Comparison of ENCODE assay signal across 11 mouse cellular contexts in genomic region chr2:131139886-131140532, GRCm38 (mm10). TPM values are rescaled to one million over a fixed set of nuclear protein-coding genes. Genes with fewer than 3 reads are reported as not detected.
DNase-seq lines count a peak whose midpoint lies in the region; TF ChIP-seq lines count a peak whose summit lies in the region.
"Had no signal": no experiment of that assay in that cellular context is flagged by ENCODE, and none has a peak within 500 bp of the region (broad histone marks: within the 10 kb centered on the region; RNA-seq: fewer than 3 reads in every experiment).

No protein-coding gene starts in this region.

- H3K27ac ChIP-seq in layer of hippocampus, adult 2 months = peak overlapping the region; percentile 39; the same call in 1 of the 2 replicates
- H3K27ac ChIP-seq: forebrain, embryonic 12.5 days had no signal

- no peak for DNase-seq in layer of hippocampus, adult 2 months (ENCODE audit: low spot score in 2 of 2)
- no peak for DNase-seq in layer of hippocampus, postnatal 36 days
- DNase-seq in heart, postnatal 10 days = peak; percentile 63 to 67
- DNase-seq in kidney, postnatal 25 days = peak; percentile 47 to 60
- peak; percentile 41 to 62 for DNase-seq in lung, postnatal 4 days
- no peak for DNase-seq in gastrocnemius, postnatal 10 days
- no peak for DNase-seq in adrenal gland, postnatal 36 days
- DNase-seq in layer of hippocampus, adult 9-10 months (ENCODE audit: low spot score) = no peak
- DNase-seq: cerebellum, postnatal 25 days had no signal

- no peak for TF ChIP-seq CTCF in layer of hippocampus, adult 2 months (conservative IDR thresholded peaks at IDR 0.05)

- no peak overlapping the region for H3K4me3 ChIP-seq in layer of hippocampus, adult 2 months
- H3K4me3 ChIP-seq: forebrain, embryonic 12.5 days; megakaryocyte, embryonic 14.5 days had no signal

- intact Hi-C loops in heart, postnatal 10 days (cut with DNase I) = loop anchor here (2.0 kb wide), 1 partner anchor 15 kb away; no protein-coding TSS in a partner anchor

RNA-seq across cellular contexts. Expression of gene Gm11037, which starts 6.7 kb away (rescaled TPM):
- not detected for total RNA-seq in layer of hippocampus, adult 2 months (2021)
- total RNA-seq in layer of hippocampus, postnatal 36 days (2021) = not detected
- not detected for total RNA-seq in heart, postnatal 10 days (2021)
- total RNA-seq in gastrocnemius, postnatal 10 days (2021) = not detected
- not detected for total RNA-seq in adrenal gland, postnatal 36 days (2021)

RNA-seq across cellular contexts. Expression of gene Hspa12b, which starts 12.9 kb away (rescaled TPM):
- 1 to 10 TPM; 9.1 to 9.5 TPM for total RNA-seq in layer of hippocampus, adult 2 months (2021)
- total RNA-seq in layer of hippocampus, postnatal 36 days (2021) = 1 to 10 TPM; 7.5 to 9.1 TPM
- total RNA-seq in heart, postnatal 10 days (2021) = 10 to 100 TPM; 44.1 to 52.4 TPM
- total RNA-seq in gastrocnemius, postnatal 10 days (2021) = 10 to 100 TPM; 18.3 to 25.0 TPM
- total RNA-seq in adrenal gland, postnatal 36 days (2021) = 10 to 100 TPM in 1 of 2 experiments, 1 to 10 TPM in 1; 7.7 to 12.3 TPM

RNA-seq across cellular contexts. Expression of gene 1700037H04Rik, which starts 19.9 kb away (rescaled TPM):
- total RNA-seq in layer of hippocampus, adult 2 months (2021) = 10 to 100 TPM; 46.0 to 46.7 TPM
- total RNA-seq in layer of hippocampus, postnatal 36 days (2021) = 10 to 100 TPM; 51.3 to 51.8 TPM
- total RNA-seq in heart, postnatal 10 days (2021) = 10 to 100 TPM; 17.9 to 21.2 TPM
- 1 to 10 TPM; 7.2 to 9.3 TPM for total RNA-seq in gastrocnemius, postnatal 10 days (2021)
- total RNA-seq in adrenal gland, postnatal 36 days (2021) = 100 to 1,000 TPM in 1 of 2 experiments, 10 to 100 TPM in 1; 83.7 to 125 TPM

RNA-seq across cellular contexts. Expression of gene Cenpb, which starts 39.9 kb away (rescaled TPM):
- 10 to 100 TPM; 72.3 to 78.8 TPM for total RNA-seq in layer of hippocampus, adult 2 months (2021)
- 10 to 100 TPM; 73.9 to 76.5 TPM for total RNA-seq in layer of hippocampus, postnatal 36 days (2021)
- total RNA-seq in heart, postnatal 10 days (2021) = 10 to 100 TPM; 71.0 to 75.9 TPM
- total RNA-seq in gastrocnemius, postnatal 10 days (2021) = 10 to 100 TPM; 58.4 to 59.5 TPM
- 10 to 100 TPM; 60.0 to 68.2 TPM for total RNA-seq in adrenal gland, postnatal 36 days (2021)

RNA-seq across cellular contexts. Expression of gene Cdc25b, which starts 46.7 kb away (rescaled TPM):
- 10 to 100 TPM; 23.4 to 25.5 TPM for total RNA-seq in layer of hippocampus, adult 2 months (2021)
- 10 to 100 TPM; 16.0 to 20.1 TPM for total RNA-seq in layer of hippocampus, postnatal 36 days (2021)
- 10 to 100 TPM; 12.1 to 14.5 TPM for total RNA-seq in heart, postnatal 10 days (2021)
- 10 to 100 TPM in 1 of 2 experiments, 1 to 10 TPM in 1; 9.4 to 13.0 TPM for total RNA-seq in gastrocnemius, postnatal 10 days (2021)
- 1 to 10 TPM; 5.5 to 5.7 TPM for total RNA-seq in adrenal gland, postnatal 36 days (2021)

Comparison
In these comparisons a context has a peak if more than half of its experiments do, and no peak if none do; other contexts are left out.
1. DNase-seq: peak in heart, postnatal 10 days (2 of 2), kidney, postnatal 25 days (2 of 2) and lung, postnatal 4 days (2 of 2); none in layer of hippocampus, adult 2 months (0 of 2), layer of hippocampus, postnatal 36 days (0 of 2), gastrocnemius, postnatal 10 days (single experiment), adrenal gland, postnatal 36 days (0 of 2) and layer of hippocampus, adult 9-10 months (single experiment).